Mouse (Mus musculus): ENCODE results near the gene Prep.

GRCm38 (mm10) chr10:45080490-45080889 is 13.5 kb downstream of the Prep start:
- TF ChIP-seq CTCF (IDR thresholded peaks at IDR 0.05; ENCODE audit: borderline replicate concordance, insufficient read depth, low read depth, low read length) (no peak), POLR2A (IDR thresholded peaks at IDR 0.05; ENCODE audit: borderline replicate concordance, insufficient read depth, low read length) (no peak)
